Mouse (Mus musculus) cerebellum, adult 2 months (tissue): Measurements from ENCODE around the gene Prpf38b.

Experiments
- CTCF ChIP-seq: fragments of 200-500 bp; IDR thresholded peaks from 2 replicates; pipeline ENCODE4 v1.5.1; 2011; ENCODE audit warnings: low read depth, mild to moderate bottlenecking, control low read depth, low read length, moderate library complexity, borderline replicate concordance; ENCODE audit not compliant: insufficient read depth
- POLR2A ChIP-seq: fragments of 200-500 bp; IDR thresholded peaks from 2 replicates; pipeline ENCODE4 v1.6.1; 2011; ENCODE audit warnings: low read length, control low read depth, borderline replicate concordance; ENCODE audit not compliant: insufficient read depth

GRCm38 (mm10) chr3:108900681-108901080 is 10.8 kb downstream of the Prpf38b start:
- TF ChIP-seq POLR2A (no peak), CTCF (no peak)
